Mouse (Mus musculus): ENCODE measurements at regions not wholly inside any gene's neighbourhood (a gene's known extent, or its start where the extent isn't known, plus 50 kb on each side); places are given as distances from the start of the nearest gene placed in this dataset.
A peak's percentile ranks its signal among the peaks of the same experiment; 100 is the strongest.

- Histone ChIP-seq H3K4me1 (no peaks in the 10 kb centered on the region), H3K4me2 (no peak overlapping the region), H3K9ac (no peak overlapping the region), H3K4me3 (no peak overlapping the region), H3K36me3 (ENCODE audit: poor library complexity, severe bottlenecking) (no peaks in the 10 kb centered on the region), H3K27me3 (no peaks in the 10 kb centered on the region), H3K27ac (no peak overlapping the region), H3K9me3 (replicated peaks) (no peaks in the 10 kb centered on the region)
- ATAC-seq, result no peak
- 77% methylated on average over 1 of the region's 1 CpGs for WGBS
Observed at GRCm38 (mm10) chr8:54330106-54330505, 199.3 kb upstream of the Asb5 start.

GRCm38 (mm10) chr8:54331883-54332282, 197.5 kb upstream of the Asb5 start:
- Histone ChIP-seq H3K4me2 (no peak overlapping the region), H3K27ac (no peak overlapping the region), H3K36me3 (ENCODE audit: poor library complexity, severe bottlenecking) (no peaks in the 10 kb centered on the region), H3K4me3 (no peak overlapping the region), H3K4me1 (no peaks in the 10 kb centered on the region), H3K9ac (no peak overlapping the region), H3K9me3 (replicated peaks) (no peaks in the 10 kb centered on the region), H3K27me3 (no peaks in the 10 kb centered on the region)
- 67% methylated on average over 1 of the region's 1 CpGs for WGBS
- ATAC-seq, result no peak

GRCm38 (mm10) chr8:54351123-54351522, 178.3 kb upstream of the Asb5 start:
- Histone ChIP-seq H3K4me2 (no peak overlapping the region), H3K36me3 (ENCODE audit: poor library complexity, severe bottlenecking) (no peaks in the 10 kb centered on the region), H3K27me3 (no peaks in the 10 kb centered on the region), H3K9me3 (replicated peaks) (no peaks in the 10 kb centered on the region), H3K4me3 (no peak overlapping the region), H3K27ac (no peak overlapping the region), H3K4me1 (no peaks in the 10 kb centered on the region), H3K9ac (no peak overlapping the region)
- 94% methylated on average over 6 of the region's 6 CpGs for WGBS
- no peak for ATAC-seq

- no peaks in the 10 kb centered on the region for H3K27me3 ChIP-seq
- no peak for ATAC-seq
- no peak overlapping the region for H3K27ac ChIP-seq
- no peaks in the 10 kb centered on the region for H3K4me1 ChIP-seq
- no peak overlapping the region for H3K9ac ChIP-seq
- H3K4me2 ChIP-seq, result no peak overlapping the region
- H3K36me3 ChIP-seq (ENCODE audit: poor library complexity, severe bottlenecking), result no peaks in the 10 kb centered on the region
- H3K9me3 ChIP-seq (replicated peaks), result no peaks in the 10 kb centered on the region
- 68% methylated on average over 3 of the region's 3 CpGs for WGBS
- H3K4me3 ChIP-seq, result no peak overlapping the region
Observed at GRCm38 (mm10) chr8:54361716-54362115, 167.7 kb upstream of the Asb5 start.

- no peak for ATAC-seq
- H3K27ac ChIP-seq, result no peak overlapping the region
- 81% methylated on average over 4 of the region's 4 CpGs for WGBS
- no peaks in the 10 kb centered on the region for H3K36me3 ChIP-seq (ENCODE audit: poor library complexity, severe bottlenecking)
- no peaks in the 10 kb centered on the region for H3K9me3 ChIP-seq (replicated peaks)
- H3K27me3 ChIP-seq, result no peaks in the 10 kb centered on the region
- H3K4me3 ChIP-seq, result no peak overlapping the region
- no peak overlapping the region for H3K4me2 ChIP-seq
- H3K9ac ChIP-seq, result no peak overlapping the region
- H3K4me1 ChIP-seq, result no peaks in the 10 kb centered on the region
Observed at GRCm38 (mm10) chr8:54370501-54370900, 158.9 kb upstream of the Asb5 start.

DNA sequence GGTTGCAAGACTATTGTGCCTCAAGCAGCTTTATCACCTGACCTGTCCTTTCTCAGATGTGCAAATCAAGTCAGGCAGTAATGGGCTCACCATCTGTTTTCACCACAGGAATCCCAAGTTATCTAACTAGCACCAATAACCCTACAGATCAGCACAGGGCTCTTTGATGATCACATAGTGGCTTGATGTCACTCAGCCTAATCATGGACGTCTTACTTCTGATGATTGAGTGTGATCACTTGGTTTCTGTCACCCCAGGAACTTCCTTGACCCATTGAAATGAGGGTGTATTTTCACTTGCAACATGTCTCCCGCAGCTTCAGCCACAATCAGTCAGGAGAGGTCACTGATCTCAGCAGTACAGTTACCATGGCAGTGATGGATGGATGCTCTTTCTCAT, 158.3 kb upstream of the Asb5 start:
- 56% methylated on average over 2 of the region's 2 CpGs for WGBS
- Histone ChIP-seq H3K4me3 (no peak overlapping the region), H3K36me3 (ENCODE audit: poor library complexity, severe bottlenecking) (no peaks in the 10 kb centered on the region), H3K4me2 (no peak overlapping the region), H3K9me3 (replicated peaks) (no peaks in the 10 kb centered on the region), H3K9ac (no peak overlapping the region), H3K27me3 (no peaks in the 10 kb centered on the region), H3K4me1 (no peaks in the 10 kb centered on the region), H3K27ac (no peak overlapping the region)
- peak; percentile 80; the same call in 1 of the 2 replicates for ATAC-seq

GRCm38 (mm10) chr8:54372921-54373320, 156.5 kb upstream of the Asb5 start:
- WGBS, result 80% methylated on average over 1 of the region's 1 CpGs
- Histone ChIP-seq H3K9ac (no peak overlapping the region), H3K4me1 (no peaks in the 10 kb centered on the region)

DNA sequence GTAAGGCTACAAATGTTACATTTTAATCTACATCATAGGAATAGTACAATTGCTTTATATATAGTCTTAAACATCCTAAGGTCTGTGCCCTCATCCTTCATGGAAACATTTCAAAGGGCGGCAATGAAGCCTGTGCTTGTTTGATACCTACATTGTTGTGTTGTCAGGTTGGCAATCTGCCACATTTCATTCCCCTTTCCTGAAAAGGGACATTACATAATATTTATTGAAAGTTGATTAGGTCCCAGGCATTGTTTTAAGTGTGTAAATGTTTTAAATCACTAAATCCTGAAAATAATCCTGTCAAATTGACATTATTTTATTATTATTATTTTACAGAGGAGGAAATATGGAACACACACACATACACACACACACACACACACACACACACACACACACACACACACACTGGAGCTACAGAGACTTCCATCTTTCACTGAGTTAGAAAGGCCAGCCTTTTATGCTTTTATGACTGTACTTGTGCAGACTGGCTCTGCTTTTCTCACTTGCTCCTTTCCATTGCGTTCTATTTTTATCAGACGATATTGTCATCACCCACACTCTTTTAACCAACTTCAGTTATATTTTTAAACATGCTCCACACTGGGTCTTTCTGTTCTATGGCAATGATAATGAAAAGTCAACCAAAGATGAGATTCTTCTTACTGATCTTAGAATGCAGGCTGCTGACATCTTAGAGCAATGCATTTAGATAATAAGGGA, 153.8 kb upstream of the Asb5 start:
- Histone ChIP-seq H3K4me3 (no peak overlapping the region), H3K27ac (no peak overlapping the region), H3K36me3 (ENCODE audit: poor library complexity, severe bottlenecking) (no peaks in the 10 kb centered on the region), H3K27me3 (no peaks in the 10 kb centered on the region), H3K9me3 (replicated peaks) (no peaks in the 10 kb centered on the region), H3K4me1 (no peaks in the 10 kb centered on the region), H3K4me2 (no peak overlapping the region), H3K9ac (no peak overlapping the region)
- ATAC-seq, result no peak
- WGBS, result 87% methylated on average over 3 of the region's 3 CpGs

More at GRCm38 (mm10) chr8:54372921-54373320, 156.5 kb upstream of the Asb5 start:
- Histone ChIP-seq H3K9me3 (replicated peaks) (no peaks in the 10 kb centered on the region), H3K27ac (no peak overlapping the region), H3K27me3 (no peaks in the 10 kb centered on the region), H3K36me3 (ENCODE audit: poor library complexity, severe bottlenecking) (no peaks in the 10 kb centered on the region), H3K4me2 (no peak overlapping the region), H3K4me3 (no peak overlapping the region)
- ATAC-seq, result no peak

- Histone ChIP-seq H3K9me3 (replicated peaks) (no peaks in the 10 kb centered on the region), H3K4me2 (no peak overlapping the region), H3K36me3 (ENCODE audit: poor library complexity, severe bottlenecking) (no peaks in the 10 kb centered on the region), H3K27me3 (no peaks in the 10 kb centered on the region), H3K9ac (no peak overlapping the region), H3K27ac (no peak overlapping the region), H3K4me3 (no peak overlapping the region), H3K4me1 (no peaks in the 10 kb centered on the region)
- 70% methylated on average over 2 of the region's 2 CpGs for WGBS
- no peak for ATAC-seq
Observed at GRCm38 (mm10) chr8:54380191-54380590, 149.2 kb upstream of the Asb5 start.

DNA sequence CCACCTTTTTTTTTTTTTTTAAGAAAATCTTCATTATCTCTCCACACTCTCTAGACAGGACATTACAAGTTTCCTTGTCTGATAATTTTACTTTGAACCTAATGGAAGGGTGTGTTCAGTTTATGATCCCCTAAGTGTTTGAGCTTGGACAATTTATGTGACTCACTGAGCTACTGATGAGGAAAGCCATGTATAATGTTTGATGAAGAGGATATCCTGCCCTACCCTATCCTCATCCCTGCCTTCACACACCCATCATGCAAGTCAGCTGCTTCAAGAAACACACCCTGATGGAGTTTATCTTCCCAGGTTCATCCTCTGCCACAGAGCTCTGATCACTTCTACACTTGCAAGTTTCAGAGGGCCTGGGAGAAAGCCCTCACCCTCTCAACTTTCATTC, 136.5 kb upstream of the Asb5 start:
- no peaks in the 10 kb centered on the region for H3K4me1 ChIP-seq
- no peaks in the 10 kb centered on the region for H3K9me3 ChIP-seq (replicated peaks)
- no peak overlapping the region for H3K4me2 ChIP-seq
- no peak overlapping the region for H3K9ac ChIP-seq
- H3K4me3 ChIP-seq, result no peak overlapping the region
- no peaks in the 10 kb centered on the region for H3K27me3 ChIP-seq
- no peaks in the 10 kb centered on the region for H3K36me3 ChIP-seq (ENCODE audit: poor library complexity, severe bottlenecking)
- H3K27ac ChIP-seq, result no peak overlapping the region
- ATAC-seq, result no peak

DNA sequence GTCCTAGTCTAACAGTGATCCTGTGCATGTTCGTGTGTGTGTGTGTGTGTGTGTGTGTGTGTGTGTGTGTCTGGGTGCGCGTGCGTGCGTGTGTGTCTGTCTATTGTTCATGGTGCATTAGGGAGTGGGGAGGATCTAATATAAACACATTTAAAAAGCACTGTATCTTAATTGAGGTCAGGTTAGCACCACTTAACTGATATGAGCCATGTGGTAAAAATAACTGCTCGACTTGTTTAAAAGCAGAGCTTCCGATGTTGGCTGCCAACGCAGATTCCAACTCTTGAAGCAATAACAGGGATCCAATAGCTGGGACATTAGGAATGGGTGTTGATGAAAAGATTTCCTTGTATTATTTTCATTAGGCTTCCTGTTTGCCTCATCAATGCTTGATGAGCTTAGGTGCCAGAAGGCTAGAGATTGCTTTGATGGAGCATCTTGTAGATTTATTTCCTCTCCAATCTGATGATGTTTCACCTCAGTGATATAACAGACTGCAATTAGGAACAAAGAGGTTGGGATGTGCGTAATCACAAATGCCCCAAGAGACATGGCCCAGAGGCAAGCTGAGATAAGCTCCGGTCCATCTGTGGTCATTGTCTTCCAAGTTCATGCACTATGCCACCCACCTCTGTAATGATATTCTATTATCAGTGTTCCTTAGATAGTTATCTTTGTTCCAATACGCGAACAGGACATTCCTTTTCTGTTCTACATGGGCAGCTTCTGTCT, 135.7 kb upstream of the Asb5 start:
- ATAC-seq, result no peak
- Histone ChIP-seq H3K4me2 (no peak overlapping the region), H3K9me3 (replicated peaks) (no peaks in the 10 kb centered on the region), H3K4me3 (no peak overlapping the region), H3K4me1 (no peaks in the 10 kb centered on the region), H3K36me3 (ENCODE audit: poor library complexity, severe bottlenecking) (no peaks in the 10 kb centered on the region), H3K27ac (no peak overlapping the region), H3K27me3 (no peaks in the 10 kb centered on the region), H3K9ac (no peak overlapping the region)
- WGBS, result 90% methylated on average over 12 of the region's 12 CpGs

DNA sequence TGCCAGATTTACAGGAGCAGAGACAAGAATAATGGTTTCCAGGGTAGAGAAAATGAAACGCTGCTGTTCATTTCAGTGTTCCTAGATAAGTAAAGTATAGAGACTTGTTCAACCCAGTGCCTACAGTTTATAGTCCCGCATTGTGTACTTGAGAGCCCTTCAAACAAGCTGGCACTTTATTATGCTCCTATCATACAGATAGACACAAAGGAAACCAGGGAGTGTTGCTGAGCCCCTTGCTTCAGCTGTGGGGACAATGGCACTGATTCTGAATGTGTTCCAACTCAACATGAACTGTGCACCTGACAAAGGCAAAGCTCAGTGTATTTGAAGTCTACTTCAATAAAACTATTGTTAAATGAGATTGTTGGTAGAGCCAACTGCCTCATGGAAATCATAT, 123.7 kb upstream of the Asb5 start:
- no peak overlapping the region for H3K9ac ChIP-seq
- H3K27me3 ChIP-seq, result no peaks in the 10 kb centered on the region
- peaks cover 7% of the 10 kb centered on the region for H3K4me1 ChIP-seq
- no peak overlapping the region for H3K4me2 ChIP-seq
- no peaks in the 10 kb centered on the region for H3K36me3 ChIP-seq (ENCODE audit: poor library complexity, severe bottlenecking)
- 26% methylated on average over 2 of the region's 2 CpGs for WGBS
- H3K9me3 ChIP-seq (replicated peaks), result no peaks in the 10 kb centered on the region
- H3K4me3 ChIP-seq, result no peak overlapping the region
- ATAC-seq, result peak; percentile 85; the same call in 1 of the 2 replicates
- no peak overlapping the region for H3K27ac ChIP-seq
